Comparison of ENCODE assay signal across 8 mouse cellular contexts in the genomic region with DNA sequence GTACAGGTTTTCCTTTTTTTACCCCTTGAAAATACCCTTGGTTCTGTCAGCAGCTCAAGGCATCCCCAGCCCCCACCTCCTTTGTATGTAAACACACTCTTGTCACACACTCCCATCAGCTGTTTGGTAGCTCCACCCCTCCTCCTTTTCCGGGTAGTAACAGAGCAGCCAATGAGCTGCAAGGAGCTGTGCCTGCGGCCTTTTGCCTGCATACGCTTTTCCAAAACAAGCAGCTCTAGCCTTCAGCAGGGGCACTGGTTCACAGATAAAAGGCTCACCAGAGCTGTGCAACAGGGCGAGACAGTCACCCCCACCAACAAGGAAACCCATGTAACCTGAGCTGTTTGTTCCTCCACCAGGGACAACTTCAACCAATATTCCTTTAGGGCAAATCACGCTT. TPM values are rescaled to one million over a fixed set of nuclear protein-coding genes. Genes with fewer than 3 reads are reported as not detected.
A peak's percentile ranks its signal among the peaks of the same experiment; 100 is the strongest.
DNase-seq lines count a peak whose midpoint lies in the region; ATAC-seq lines count a peak whose summit lies in the region.

No protein-coding gene starts in this region.

- peak; percentile 91 for DNase-seq in embryo, embryonic 10 days (ENCODE audit: low spot score)
- DNase-seq in gastrocnemius, postnatal 10 days, result peak; percentile 62
- peak; percentile 70 to 78 for DNase-seq in left cerebral cortex, adult 9 months (ENCODE audit: low spot score in 2 of 2)
- DNase-seq in right cerebral cortex, postnatal 14 days, result peak; percentile 53
- DNase-seq in urinary bladder, postnatal 25 days (ENCODE audit: low spot score), result peak; percentile 65

- peak; percentile 77 for ATAC-seq in activated CD4-positive, CD25-positive, alpha-beta regulatory T cell, adult 4 months
- peak; percentile 80 for ATAC-seq in inflammation-experienced regulatory T-cells, adult 6 months

- H3K9me3 ChIP-seq in megakaryocyte, embryonic 14.5 days, result no peaks in the 10 kb centered on the region

- peak overlapping the region; percentile 91 for H3K4me3 ChIP-seq in megakaryocyte, embryonic 14.5 days (replicated peaks)

- H3K36me3 ChIP-seq in megakaryocyte, embryonic 14.5 days (replicated peaks; ENCODE audit: low read length), result peaks cover 55% of the 10 kb centered on the region

- peaks cover 67% of the 10 kb centered on the region for H3K4me1 ChIP-seq in megakaryocyte, embryonic 14.5 days

- H3K27me3 ChIP-seq in megakaryocyte, embryonic 14.5 days (replicated peaks), result no peaks in the 10 kb centered on the region

RNA-seq across cellular contexts. Expression of gene Ube2h, which starts 4.0 kb away (rescaled TPM):
- 100 to 1,000 TPM; 117 to 152 TPM for polyA plus RNA-seq in activated CD4-positive, CD25-positive, alpha-beta regulatory T cell, adult 4 months (2017; shearing (Covaris generic))
- 10 to 100 TPM; 64.8 to 68.6 TPM for total RNA-seq in gastrocnemius, postnatal 10 days (2021)
- 100 to 1,000 TPM; 108 to 123 (median 115) TPM for polyA plus RNA-seq in inflammation-experienced regulatory T-cells, adult 6 months (2017; shearing (Covaris generic))
- 20.5 and 26.8 TPM in 2 replicates for polyA plus RNA-seq in megakaryocyte, embryonic 14.5 days (2012; ENCODE audit: insufficient read depth, low replicate concordance)

Comparison
In these comparisons a context has a peak if more than half of its experiments do, and no peak if none do; other contexts are left out.
1. Peak in every context shown above with its lines: DNase-seq, ATAC-seq and H3K4me3 ChIP-seq.